Mouse (Mus musculus) ES-Bruce4 (cell line): Measurements from ENCODE around the gene Chsy1.

Source experiments
- CTCF ChIP-seq: IDR thresholded peaks from one replicate; pipeline ENCODE4 v1.8.1; 2011; ENCODE audit warnings: low read depth, low read length
- EP300 ChIP-seq: IDR thresholded peaks from 2 replicates; pipeline ENCODE4 v1.6.1; 2011; ENCODE audit warnings: low read depth, low read length; ENCODE audit not compliant: insufficient read depth

DNA sequence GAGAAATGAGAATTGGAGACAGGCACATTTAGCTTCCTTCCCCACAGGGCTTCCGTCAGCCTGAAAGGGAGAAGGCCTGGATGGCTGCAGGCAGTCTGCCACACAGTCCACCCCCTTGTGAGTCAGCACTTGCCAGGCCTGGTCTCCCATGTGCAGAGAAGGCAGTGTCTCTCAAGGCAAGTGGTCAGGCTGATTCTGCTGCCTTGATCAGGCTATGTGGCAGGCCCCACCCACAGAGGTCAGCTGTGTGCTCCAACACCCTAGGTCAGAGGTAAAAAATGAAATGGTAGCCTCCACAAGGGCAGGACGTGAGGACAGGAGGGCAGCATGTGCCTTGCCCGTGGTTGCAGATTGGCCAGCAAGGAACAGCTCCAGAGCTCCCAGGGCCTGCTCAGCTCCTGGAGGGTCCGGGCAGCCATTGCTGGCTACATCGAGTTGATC is 90.1 kb downstream of the Chsy1 start:
- no peak for TF ChIP-seq CTCF
- no peak for TF ChIP-seq EP300
